Mouse (Mus musculus) heart, adult 11 months (tissue): ENCODE results near the gene Lilr4b.
"Not testable (repeated sequence)": the region's sequence is repeated elsewhere in the genome, so short reads cannot be mapped to it uniquely, and the experiment has no call there.

Experiments used
- DNase-seq: peaks from one replicate; pipeline ENCODE4 v3.0.0; 2022

Gene Lilr4b

DNA sequence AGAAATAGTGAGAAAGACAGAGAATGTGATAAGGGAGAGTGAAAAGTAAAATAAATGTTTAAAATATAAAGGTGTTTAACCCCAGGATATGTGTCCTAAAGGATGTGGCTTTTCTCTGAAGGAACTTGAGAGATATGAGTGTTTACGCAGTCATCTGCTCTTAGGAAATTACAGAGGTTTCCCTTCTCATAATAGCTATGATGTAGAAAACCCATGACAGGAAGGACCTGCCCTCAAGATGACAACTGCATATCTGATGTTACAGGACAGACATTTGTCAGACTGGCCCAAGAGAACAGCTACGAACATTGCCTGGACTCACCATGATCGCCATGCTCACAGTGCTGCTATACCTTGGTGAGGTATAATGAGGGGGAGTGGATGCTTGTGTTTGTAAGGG is at the start of gene Lilr4b, which contains the start of gene Gm49339:
Gene Lilr4b, plus strand, starts transcription at position 236 of the 400 bp plus-strand sequence.
Gene Gm49339, plus strand, starts transcription at position 216 of the 400 bp plus-strand sequence.
- not testable (repeated sequence) for DNase-seq

- no peak for DNase-seq
These were observed 47.5 kb upstream of the Lilr4b start for GRCm38 (mm10) chr10:51432940-51433339.

GRCm38 (mm10) chr10:51435684-51436083 is 44.7 kb upstream of the Lilr4b start:
- no peak for DNase-seq

- DNase-seq = no peak
These were observed 28.8 kb upstream of the Lilr4b start for GRCm38 (mm10) chr10:51451610-51452009.

- DNase-seq = peak; percentile 88
These were observed 26.7 kb upstream of the Lilr4b start for GRCm38 (mm10) chr10:51453616-51454298.

DNA sequence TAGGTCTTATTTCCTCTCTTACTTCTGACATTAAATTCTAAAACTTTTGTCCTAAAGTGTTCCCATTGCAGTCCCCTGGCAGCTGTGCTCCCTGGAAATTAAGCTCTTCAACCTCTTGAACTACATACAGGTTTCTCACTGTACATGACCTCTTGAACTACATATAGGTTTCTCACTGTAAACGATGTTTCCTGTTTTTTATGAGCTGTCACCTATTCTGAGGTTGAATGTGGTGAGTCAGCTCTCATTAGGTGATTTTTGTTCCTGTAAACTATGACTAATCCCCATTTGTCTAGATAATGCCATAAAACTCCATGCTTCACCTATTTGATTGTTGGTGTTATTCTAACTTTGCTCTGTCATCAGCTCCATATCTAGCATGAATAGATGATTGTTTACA is 26.1 kb upstream of the Lilr4b start:
- no peak for DNase-seq

- peak; percentile 87 for DNase-seq
These were observed 24.7 kb upstream of the Lilr4b start for GRCm38 (mm10) chr10:51455762-51456161.

GRCm38 (mm10) chr10:51456369-51456768 is 24.1 kb upstream of the Lilr4b start:
- no peak for DNase-seq

DNA sequence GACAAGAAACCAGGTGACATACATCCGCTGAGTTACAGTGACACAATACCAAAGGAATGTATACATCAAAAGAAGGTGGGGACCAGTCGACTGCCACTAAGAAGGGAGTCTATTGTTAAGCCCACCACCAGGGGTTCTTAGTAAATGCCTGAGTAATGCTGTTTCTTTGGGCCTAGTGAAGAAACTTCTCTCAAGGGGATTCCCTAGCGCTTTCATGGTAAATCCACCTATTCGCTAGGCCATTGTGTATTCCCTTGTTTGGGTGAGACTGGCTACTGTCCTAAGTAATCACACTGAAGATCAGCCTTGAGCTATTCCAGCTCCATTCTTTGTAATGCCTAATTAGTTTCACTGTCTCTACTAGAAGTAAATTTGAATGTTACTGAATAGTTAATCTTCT is 16.6 kb upstream of the Lilr4b start:
- not testable (repeated sequence) for DNase-seq

GRCm38 (mm10) chr10:51490691-51491090 is 10.3 kb downstream of the Lilr4b start, which contains the start of gene Lilrb4a:
TSS of gene Lilrb4a (plus strand) at chr10:51490956.
- DNase-seq = not testable (repeated sequence)

DNA sequence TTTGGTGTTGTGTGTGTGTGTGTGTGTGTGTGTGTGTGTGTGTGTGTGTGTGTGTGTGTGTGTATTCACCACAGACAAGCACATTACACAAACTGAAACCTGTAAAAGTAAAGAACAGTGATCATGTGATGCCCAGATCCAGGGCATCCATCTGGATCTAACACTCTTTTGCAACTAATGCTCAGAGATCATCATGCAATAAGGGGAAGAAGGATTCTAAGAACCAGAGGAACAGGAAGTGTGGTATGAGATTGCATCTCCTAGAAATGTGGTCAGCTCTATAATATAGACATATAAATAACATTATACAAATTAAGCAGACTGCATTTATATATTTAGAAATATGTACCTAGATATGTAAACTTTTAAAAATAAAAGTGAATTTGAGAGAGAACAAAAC is 39.6 kb downstream of the Lilr4b start:
- DNase-seq = no peak

GRCm38 (mm10) chr10:51521453-51521852 is 41.0 kb downstream of the Lilr4b start:
- DNase-seq = no peak

DNA sequence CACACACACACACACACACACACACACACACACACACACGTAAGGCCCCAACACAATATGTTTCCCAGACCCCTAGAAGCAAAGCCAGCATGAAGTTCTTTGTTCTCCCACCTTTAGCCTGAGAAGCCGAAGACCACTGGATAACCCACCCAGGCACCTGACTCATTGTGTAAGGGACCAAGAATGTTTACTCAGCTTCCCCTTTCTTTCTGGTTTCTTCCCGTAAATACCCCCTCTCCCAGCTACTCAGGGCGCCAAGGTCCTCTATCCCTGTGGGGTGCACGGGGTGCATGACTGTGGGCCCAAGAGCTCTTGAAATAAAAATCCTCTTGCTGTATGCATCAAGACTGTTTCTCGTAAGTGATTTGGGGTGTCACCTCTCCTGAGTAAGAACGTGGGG is 45.7 kb downstream of the Lilr4b start:
- peak; percentile 86 for DNase-seq

DNA sequence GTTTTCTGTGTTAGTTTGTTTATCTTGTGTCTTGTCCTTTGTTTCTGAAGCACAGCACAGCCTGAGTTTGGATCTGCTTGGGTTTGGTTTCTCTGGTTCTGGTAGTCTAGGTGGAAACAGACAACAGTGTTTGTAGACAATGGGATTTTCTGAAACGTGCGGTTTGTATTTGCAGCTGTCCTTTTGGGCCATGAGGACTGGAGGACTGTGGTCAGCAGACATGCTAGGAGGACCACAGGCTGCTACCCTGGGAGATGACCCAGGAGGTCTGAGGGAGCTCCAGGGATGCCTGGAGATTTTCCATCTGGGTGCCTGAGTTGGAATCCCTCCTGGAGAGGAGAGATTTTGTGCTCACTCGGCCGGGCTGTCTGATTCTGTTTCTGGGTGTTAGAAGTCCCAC is 46.2 kb downstream of the Lilr4b start:
- peak; percentile 87 for DNase-seq

- DNase-seq = no peak
These were observed 48.5 kb downstream of the Lilr4b start for GRCm38 (mm10) chr10:51528840-51529434.

DNA sequence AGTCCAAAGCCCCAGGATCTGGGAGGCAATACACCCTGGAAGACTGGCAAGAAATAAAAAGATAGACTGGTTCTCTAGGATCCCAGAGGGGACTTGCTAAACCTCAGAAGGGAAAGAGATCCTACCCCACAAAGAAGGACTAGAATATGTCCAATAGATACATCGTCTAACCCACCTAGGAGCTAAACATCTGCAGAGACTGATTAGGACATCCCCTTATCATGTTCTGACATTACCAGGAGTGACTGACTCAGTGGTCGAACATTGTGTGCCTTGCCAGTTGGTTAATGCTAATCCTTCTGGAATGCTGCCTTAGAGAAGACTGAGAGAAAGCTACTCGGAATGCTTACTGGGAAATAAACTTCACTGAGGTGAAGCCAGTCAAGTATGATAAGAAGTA is 49.1 kb downstream of the Lilr4b start:
- no peak for DNase-seq

DNA sequence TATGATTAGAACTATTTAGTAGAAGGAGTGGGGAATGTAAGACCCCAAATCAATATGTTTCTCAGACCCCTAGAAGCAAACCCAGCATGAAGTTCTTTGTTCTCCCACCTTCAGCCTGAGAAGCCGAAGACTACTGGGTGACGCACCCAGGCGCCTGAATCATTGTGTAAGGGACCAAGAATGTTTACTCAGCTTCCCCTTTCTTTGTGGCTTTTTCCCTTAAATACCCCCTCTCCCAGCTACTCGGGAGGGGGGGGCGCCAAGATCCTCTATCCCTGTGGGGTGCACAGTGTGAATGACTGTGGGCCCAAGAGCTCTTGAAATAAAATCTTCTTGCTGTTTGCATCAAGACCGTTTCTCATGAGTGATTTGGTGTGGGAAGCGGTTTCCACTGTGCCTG is 50.4 kb downstream of the Lilr4b start:
- no peak for DNase-seq
